Mouse (Mus musculus) liver, postnatal 0 days (tissue): ENCODE data around the gene Tmem126a. TPM values are rescaled to one million over a fixed set of nuclear protein-coding genes. Genes with fewer than 3 reads are reported as not detected.
A peak's percentile ranks its signal among the peaks of the same experiment; 100 is the strongest.

Experiments
- ATAC-seq: fragments of 200-750 bp; cut with Nextera tagmentation; 2 replicates; pipeline ENCODE4 v1.8.0; 2017; ENCODE audit warnings: mild to moderate bottlenecking, moderate library complexity
- DNase-seq: peaks from one replicate; pipeline ENCODE4 v3.0.0-alpha.2; 2016
- H3K27ac ChIP-seq: fragments of 300-500 bp; sonication (generic); 2 replicates; pipeline ENCODE4 v1.5.1; 2014; ENCODE audit warnings: antibody characterized with exemption, moderate library complexity, mild to moderate bottlenecking, low read depth
- H3K27me3 ChIP-seq: fragments of 300-500 bp; sonication (generic); 2 replicates; pipeline ENCODE4 v1.6.1; 2014; ENCODE audit warnings: low read length, control low read depth, mixed read lengths; ENCODE audit not compliant: insufficient read depth
- H3K36me3 ChIP-seq: fragments of 300-500 bp; sonication (generic); replicated peaks from 2 replicates; pipeline ENCODE4 v1.6.1; 2014; ENCODE audit warnings: mild to moderate bottlenecking, control low read depth, low read length, moderate library complexity, mixed read lengths; ENCODE audit not compliant: insufficient read depth
- H3K4me1 ChIP-seq: fragments of 300-500 bp; sonication (generic); 2 replicates; pipeline ENCODE4 v1.6.1; 2014; ENCODE audit warnings: antibody characterized with exemption, mild to moderate bottlenecking, control low read depth; ENCODE audit not compliant: insufficient read depth
- H3K4me2 ChIP-seq: fragments of 300-500 bp; sonication (generic); 2 replicates; pipeline ENCODE4 v1.6.1; 2014; ENCODE audit warnings: low read depth, mild to moderate bottlenecking, low read length, moderate library complexity, mixed read lengths
- H3K4me3 ChIP-seq: fragments of 300-500 bp; sonication (generic); 2 replicates; pipeline ENCODE4 v1.5.1; 2014; ENCODE audit warnings: low read depth, low read length
- H3K9ac ChIP-seq: fragments of 300-500 bp; sonication (generic); replicated peaks from 2 replicates; pipeline ENCODE4 v1.6.1; 2014; ENCODE audit warnings: mild to moderate bottlenecking, moderate library complexity
- H3K9me3 ChIP-seq: fragments of 300-500 bp; sonication (generic); 2 replicates; pipeline ENCODE4 v1.6.1; 2016; ENCODE audit warnings: mild to moderate bottlenecking, control low read depth, low read length, mixed read lengths
- CTCF ChIP-seq: sonication (generic); IDR thresholded peaks from 2 replicates; pipeline ENCODE4 v1.5.1; 2016; ENCODE audit warnings: antibody characterized with exemption, low read depth
- EP300 ChIP-seq: IDR thresholded peaks from 2 replicates; pipeline ENCODE4 v1.6.1; 2016; ENCODE audit warnings: antibody characterized with exemption, low read depth, mild to moderate bottlenecking
- WGBS: fragments of 180-500 bp; shearing (Covaris S2); extraction: QIAGEN DNeasy Blood & Tissue Kit; methylation state at CpG from one replicate; pipeline ENCODE4 v1.1.7; 2014; ENCODE audit not compliant: insufficient replicate concordance; 5-methylcytosine and 5-hydroxymethylcytosine counted together
- polyA plus RNA-seq: library from polyadenylated mRNA; unstranded; fragments of >200 nt; fragmentation: Nextera tagmentation; extraction: Ambion mirVana; gene quantifications from 2 replicates; pipeline ENCODE4 v1.2.1, GENCODE M21; 2015

Tmem126a gene
- polyA plus RNA-seq, 1 experiment from 2014 or later = 59.9 TPM

GRCm38 (mm10) chr7:90442518-90443080 lies 14.4 kb downstream of the Tmem126a start, which contains the start of gene Crebzf:
Crebzf (plus strand) TSS chr7:90442729.
- peak within 1 kb of the TSS; percentile 99 for H3K27ac ChIP-seq
- TF ChIP-seq CTCF = no peak
- peak; percentile 82 for TF ChIP-seq EP300
- H3K9ac ChIP-seq = peak within 1 kb of the TSS; percentile 96
- under 1% methylated on average over 48 of the region's 54 CpGs for WGBS
- peaks cover 6% of the 10 kb centered on the region for H3K36me3 ChIP-seq
- H3K4me2 ChIP-seq = peak within 1 kb of the TSS; percentile 84
- H3K27me3 ChIP-seq = no peaks in the 10 kb centered on the region
- ATAC-seq (peak; percentile 94), DNase-seq (peak; percentile 97)
- peaks cover 5% of the 10 kb centered on the region; the same call in 1 of the 2 replicates for H3K4me1 ChIP-seq
- no peaks in the 10 kb centered on the region for H3K9me3 ChIP-seq
- peak within 1 kb of the TSS; percentile 91 for H3K4me3 ChIP-seq

DNA sequence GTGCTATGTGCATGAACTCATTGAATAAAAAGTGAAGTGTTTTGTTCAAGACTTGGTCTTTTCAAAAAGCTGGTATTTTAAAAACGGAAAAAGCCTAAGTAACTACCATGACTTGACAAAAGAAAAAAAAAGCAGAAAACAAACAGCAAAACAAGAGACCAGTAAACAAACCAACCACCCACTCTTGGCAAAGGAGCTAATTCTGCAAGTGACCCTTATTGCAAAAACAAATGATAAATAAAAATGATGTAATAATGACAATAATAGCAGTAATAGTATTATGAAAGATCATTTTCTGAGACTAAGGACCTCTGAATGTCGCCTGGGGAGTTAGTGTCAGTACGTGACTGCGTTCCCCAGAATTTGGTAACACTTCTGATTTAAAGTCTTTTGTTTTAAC lies 15.0 kb downstream of the Tmem126a start:
- TF ChIP-seq CTCF (no peak), EP300 (no peak)
- H3K4me1 ChIP-seq = peaks cover 5% of the 10 kb centered on the region; the same call in 1 of the 2 replicates
- H3K4me2 ChIP-seq = peak overlapping the region; percentile 84
- DNase-seq = no peak
- no peaks in the 10 kb centered on the region for H3K9me3 ChIP-seq
- peak overlapping the region; percentile 91 for H3K4me3 ChIP-seq
- no peak for ATAC-seq
- H3K27me3 ChIP-seq = no peaks in the 10 kb centered on the region
- peak overlapping the region; percentile 96 for H3K9ac ChIP-seq
- H3K36me3 ChIP-seq = peaks cover 1% of the 10 kb centered on the region
- 11% methylated on average over 4 of the region's 4 CpGs for WGBS
- H3K27ac ChIP-seq = peak overlapping the region; percentile 99

DNA sequence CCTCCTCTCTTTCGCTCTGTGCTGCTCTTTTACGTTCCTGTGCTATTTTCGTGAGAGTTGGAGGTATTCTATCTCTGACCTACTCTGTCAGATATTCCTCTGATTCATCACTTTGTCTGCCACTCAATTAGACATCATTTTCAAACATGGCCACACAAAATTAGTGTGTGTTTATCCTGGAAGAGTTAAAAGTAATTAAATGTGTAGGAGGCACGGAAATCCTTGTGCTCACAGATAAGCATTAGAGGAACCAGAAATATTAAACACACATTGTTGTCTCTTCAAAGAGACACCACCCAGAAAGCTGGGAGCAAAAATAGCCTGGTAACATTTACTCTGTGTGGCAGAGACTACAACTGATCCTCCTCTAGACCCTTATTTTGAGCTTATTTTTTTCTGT lies 17.0 kb downstream of the Tmem126a start:
- no peak overlapping the region for H3K4me2 ChIP-seq
- no peak overlapping the region for H3K9ac ChIP-seq
- ATAC-seq (no peak), DNase-seq (no peak)
- no peak overlapping the region for H3K27ac ChIP-seq
- TF ChIP-seq EP300 (no peak), CTCF (no peak)
- peaks cover 5% of the 10 kb centered on the region; the same call in 1 of the 2 replicates for H3K4me1 ChIP-seq
- H3K27me3 ChIP-seq = no peaks in the 10 kb centered on the region
- no peaks in the 10 kb centered on the region for H3K36me3 ChIP-seq
- WGBS = 84% methylated on average over 4 of the region's 4 CpGs
- no peak overlapping the region for H3K4me3 ChIP-seq
- no peaks in the 10 kb centered on the region for H3K9me3 ChIP-seq

GRCm38 (mm10) chr7:90432221-90432620 lies 24.8 kb downstream of the Tmem126a start:
- H3K9ac ChIP-seq = no peak overlapping the region
- no peaks in the 10 kb centered on the region for H3K27me3 ChIP-seq
- H3K36me3 ChIP-seq = no peaks in the 10 kb centered on the region
- no peaks in the 10 kb centered on the region for H3K9me3 ChIP-seq
- no peak overlapping the region for H3K4me3 ChIP-seq
- no peak for DNase-seq
- H3K4me2 ChIP-seq = no peak overlapping the region
- no peak for ATAC-seq
- H3K27ac ChIP-seq = no peak overlapping the region
- no peak for TF ChIP-seq EP300
- TF ChIP-seq CTCF = no peak
- H3K4me1 ChIP-seq = no peaks in the 10 kb centered on the region

DNA sequence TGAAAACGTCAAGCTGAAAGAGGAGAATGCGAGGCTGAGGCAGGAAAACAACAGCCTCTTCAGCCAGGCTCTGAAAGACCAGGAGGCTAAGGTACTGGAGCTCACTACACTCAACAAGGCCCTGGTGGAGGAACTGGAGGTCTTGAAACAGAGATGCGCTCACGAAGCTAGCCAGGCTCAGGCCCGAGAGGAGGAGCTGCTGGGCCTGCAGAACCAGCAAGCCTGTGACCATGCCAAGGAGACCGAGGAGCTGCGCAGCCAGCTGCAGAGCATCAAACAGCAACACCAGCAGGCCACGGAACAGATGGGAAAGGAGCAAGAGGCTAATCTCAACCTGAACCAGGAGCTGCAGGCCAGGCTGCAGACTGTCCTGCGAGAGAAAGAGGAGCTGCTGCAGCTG lies 30.0 kb downstream of the Tmem126a start:
- Histone ChIP-seq H3K4me3 (0 out of 2 replicates have a peak overlapping the region, but pooled peaks have one; percentile 24), H3K4me2 (peak overlapping the region; percentile 65; the same call in 1 of the 2 replicates), H3K9ac (no peak overlapping the region), H3K9me3 (no peaks in the 10 kb centered on the region), H3K36me3 (no peaks in the 10 kb centered on the region), H3K27ac (no peak overlapping the region), H3K27me3 (no peaks in the 10 kb centered on the region), H3K4me1 (no peaks in the 10 kb centered on the region)
- TF ChIP-seq EP300 (no peak), CTCF (no peak)
- no peak for DNase-seq
- 58% methylated on average over 9 of the region's 9 CpGs for WGBS
- ATAC-seq = no peak

- no peak for TF ChIP-seq CTCF
- no peak for TF ChIP-seq EP300
- no peaks in the 10 kb centered on the region for H3K36me3 ChIP-seq
- no peaks in the 10 kb centered on the region for H3K9me3 ChIP-seq
- H3K27me3 ChIP-seq = no peaks in the 10 kb centered on the region
- H3K9ac ChIP-seq = no peak within 1 kb of the TSS; the same call in 1 of the 2 replicates
- ATAC-seq (peak; percentile 100), DNase-seq (peak; percentile 66)
- WGBS = 23% methylated on average over 29 of the region's 29 CpGs
- peak within 1 kb of the TSS; percentile 24 for H3K4me3 ChIP-seq
- H3K27ac ChIP-seq = no peak within 1 kb of the TSS
- no peaks in the 10 kb centered on the region for H3K4me1 ChIP-seq
- H3K4me2 ChIP-seq = peak within 1 kb of the TSS; percentile 65
Observed at GRCm38 (mm10) chr7:90426020-90427001, 30.7 kb downstream of the Tmem126a start, which contains the start of gene Ccdc89. Ccdc89 (plus strand) TSS chr7:90426577.
